Mouse (Mus musculus): Measurements from ENCODE around the gene Slpi.
"Not testable (repeated sequence)": the region's sequence is repeated elsewhere in the genome, so short reads cannot be mapped to it uniquely, and the experiment has no call there.

Gene Slpi

GRCm38 (mm10) chr2:164377478-164378426 lies 11.1 kb downstream of the Slpi start:
- DNase-seq = no peak

GRCm38 (mm10) chr2:164373187-164373586 lies 15.7 kb downstream of the Slpi start:
- no peak for DNase-seq

GRCm38 (mm10) chr2:164372408-164373053 lies 16.4 kb downstream of the Slpi start:
- no peak for DNase-seq

DNA sequence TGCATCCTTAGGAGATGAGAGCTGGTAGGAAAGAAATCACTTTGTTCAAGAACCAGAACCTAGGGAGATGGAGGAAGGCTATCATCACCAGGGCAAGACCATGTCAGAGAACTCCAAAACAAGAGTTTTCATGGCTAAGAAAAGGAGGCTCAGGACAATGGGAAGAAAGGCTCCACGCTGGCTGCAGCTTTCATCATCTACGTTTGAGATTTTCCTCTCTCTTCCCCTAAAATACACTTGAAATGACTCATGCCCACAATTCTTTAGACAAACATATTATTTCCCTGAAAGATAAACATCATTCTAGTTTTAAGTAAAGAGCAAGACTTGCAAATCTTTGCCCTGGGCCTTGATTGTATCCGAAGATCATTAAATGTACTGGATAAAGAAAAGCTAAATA lies 17.5 kb downstream of the Slpi start:
- no peak for DNase-seq

GRCm38 (mm10) chr2:164368620-164369105 lies 20.2 kb downstream of the Slpi start:
- no peak for DNase-seq

DNA sequence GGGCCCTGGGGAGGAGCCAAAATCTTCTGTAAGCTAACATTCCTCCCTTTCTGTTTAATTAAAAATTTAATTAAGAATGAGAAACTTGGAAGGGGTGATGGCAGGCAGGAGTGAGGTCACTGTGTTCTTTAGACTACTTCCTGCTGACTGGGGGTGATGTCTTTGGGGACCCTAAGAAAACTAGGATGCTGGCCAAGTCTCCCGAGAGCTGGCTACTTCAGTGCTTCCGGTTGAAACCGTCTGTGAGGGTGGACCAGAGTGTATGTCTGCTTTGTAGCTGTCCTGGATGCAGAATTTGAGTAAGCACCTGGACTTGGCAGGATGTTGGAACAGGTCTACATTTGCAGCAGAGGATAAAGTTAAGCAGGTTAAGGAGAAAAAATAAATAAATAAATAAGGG lies 21.9 kb downstream of the Slpi start:
- DNase-seq = peak in 1 of 2 experiments; percentile 2

DNA sequence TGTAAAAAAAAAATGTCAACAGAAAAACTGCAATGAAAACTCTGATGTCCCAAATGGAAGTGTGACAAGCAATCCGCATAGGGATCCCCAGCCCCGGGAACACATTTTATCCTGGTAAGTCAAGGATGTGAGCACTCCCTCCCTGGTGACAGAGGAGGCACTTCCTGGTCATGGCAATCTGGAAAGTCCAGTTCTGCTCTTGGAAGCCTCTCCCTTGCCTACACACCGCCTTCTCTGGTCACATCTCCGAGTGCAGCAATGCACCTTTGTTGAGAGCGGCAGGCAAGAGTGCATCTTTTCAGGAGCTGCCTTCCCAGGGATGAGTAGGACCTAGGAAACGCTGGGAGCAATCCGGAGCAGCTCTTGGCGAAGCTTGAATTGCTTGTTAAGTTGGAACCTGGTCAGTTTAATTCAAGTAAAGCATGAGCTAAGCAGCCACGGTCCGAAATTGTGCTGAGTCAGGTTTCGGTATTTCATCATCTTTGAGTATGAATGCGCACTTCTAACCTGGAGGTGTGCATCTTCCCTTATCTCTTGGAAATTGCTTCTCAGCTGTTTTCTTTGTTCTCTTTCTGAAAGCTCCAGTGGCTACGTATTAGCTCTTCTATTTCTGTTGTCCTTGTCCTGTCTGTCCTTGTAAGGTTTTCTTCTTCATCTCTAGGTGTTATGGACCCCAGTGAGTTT lies 27.8 kb downstream of the Slpi start:
- DNase-seq = no peak

- no peak for DNase-seq
Observed at GRCm38 (mm10) chr2:164359668-164360067, 29.2 kb downstream of the Slpi start.

DNA sequence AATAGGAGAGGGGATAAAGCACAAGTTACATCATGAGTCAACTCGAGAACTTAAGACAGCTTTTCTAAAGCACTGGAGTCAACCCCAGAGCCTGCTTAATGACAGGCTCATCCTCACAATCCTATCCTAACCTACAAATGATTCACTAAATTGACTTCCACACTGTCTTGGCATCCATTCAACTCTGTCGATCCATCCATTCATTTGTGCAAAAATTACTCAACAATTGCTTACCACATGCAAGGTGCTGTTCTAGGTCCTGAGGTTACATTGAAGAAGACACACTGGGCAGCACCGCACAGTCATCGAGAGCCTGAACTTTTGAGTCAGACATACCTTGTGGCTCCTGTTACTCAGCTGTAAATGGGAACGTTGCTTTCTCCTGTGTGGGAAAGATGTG lies 29.9 kb downstream of the Slpi start:
- DNase-seq = no peak

DNA sequence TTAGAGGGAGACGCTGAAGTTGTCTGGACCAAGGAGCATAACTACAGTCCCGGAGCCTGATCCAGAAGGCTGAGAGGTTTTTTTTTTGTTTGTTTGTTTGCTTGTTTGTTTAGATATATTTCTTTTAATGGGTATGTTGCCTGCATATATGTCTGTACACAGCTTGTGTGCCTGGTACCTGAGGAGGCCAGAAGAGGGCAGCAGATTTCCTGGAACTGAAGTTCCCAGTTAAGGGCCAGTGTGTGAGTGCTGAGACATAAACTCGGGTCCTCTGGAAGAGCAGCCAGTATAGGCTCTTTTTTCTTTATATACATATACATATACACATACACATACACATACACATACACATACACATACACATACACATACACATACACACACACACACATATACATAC lies 30.5 kb downstream of the Slpi start:
- DNase-seq = peak in 1 of 2 experiments; percentile 24

DNA sequence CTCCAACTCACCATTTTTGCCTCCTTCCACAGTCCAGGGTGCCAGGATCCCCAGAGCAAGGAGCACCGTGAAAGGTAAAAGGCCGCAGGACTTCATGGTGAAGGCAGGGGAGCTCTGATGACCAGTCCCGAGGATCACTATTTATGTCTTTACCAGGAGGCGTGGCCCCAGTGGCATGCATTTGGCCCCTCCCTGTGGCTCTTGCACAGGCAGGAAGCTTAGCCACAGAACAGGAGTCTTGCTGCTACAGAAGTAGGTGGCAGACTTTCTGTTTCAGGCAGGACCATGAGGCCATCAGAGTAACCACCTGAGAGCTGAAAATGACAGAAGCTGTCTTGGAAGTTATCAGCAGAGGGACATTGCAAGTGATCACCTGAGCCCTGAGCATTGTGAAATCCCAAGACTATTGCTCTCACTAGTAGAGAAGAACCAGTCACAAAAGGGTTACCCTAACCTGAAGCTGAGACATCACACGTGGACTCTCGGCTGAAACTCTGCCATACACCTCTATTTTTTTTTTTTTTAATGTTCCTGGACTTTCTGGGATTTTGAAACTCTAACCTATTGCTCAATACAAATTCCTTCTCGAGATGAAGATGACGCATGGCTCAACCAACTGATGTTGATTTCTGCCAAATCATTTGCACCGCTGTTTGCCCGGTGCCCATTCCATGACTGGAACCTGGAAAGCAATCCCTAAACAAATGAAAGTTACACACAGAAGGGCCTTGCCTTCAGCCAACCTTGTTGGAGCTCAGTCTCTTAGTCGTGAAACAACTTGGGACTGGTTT lies 32.5 kb downstream of the Slpi start:
- no peak for DNase-seq

- DNase-seq = no peak
Observed at GRCm38 (mm10) chr2:164353356-164353755, 35.5 kb downstream of the Slpi start.

DNA sequence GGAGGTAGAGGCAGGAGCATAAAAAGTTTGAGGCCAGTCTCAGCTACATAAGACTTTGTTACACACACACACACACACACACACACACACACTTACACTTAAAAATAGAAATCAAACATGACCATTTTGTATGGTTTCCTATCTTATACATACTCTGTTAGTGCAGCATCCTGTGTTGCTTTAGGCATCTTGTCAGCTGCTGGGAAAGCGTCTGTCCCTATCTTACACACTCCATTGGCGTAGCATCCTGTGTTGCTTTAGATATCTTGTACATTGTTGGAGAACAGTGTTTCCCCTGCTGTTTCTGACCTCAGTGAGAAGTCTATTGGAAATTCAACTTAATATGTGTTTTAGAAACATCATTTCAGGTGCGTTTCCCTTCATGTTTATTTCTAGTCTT lies 36.2 kb downstream of the Slpi start:
- no peak for DNase-seq

DNA sequence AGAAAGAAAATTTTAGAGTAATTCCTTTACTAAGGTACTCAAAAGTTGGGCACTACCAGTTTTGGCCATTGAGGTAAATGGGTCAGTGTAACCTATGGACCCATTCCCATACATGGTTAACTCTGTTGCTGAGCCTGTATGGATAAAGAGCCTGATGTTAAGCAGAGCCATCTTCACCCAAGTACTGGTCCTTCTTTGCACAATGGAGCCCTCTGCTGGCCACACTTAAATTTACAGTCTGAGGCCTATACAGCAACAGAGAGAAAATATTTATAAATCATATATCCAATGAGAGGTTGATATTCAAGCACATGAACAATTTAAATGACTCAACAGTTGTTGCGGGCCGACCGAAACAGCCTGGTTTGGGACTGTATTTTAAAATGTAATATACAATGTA lies 39.9 kb downstream of the Slpi start:
- peak; percentile 33 to 63 for DNase-seq

DNA sequence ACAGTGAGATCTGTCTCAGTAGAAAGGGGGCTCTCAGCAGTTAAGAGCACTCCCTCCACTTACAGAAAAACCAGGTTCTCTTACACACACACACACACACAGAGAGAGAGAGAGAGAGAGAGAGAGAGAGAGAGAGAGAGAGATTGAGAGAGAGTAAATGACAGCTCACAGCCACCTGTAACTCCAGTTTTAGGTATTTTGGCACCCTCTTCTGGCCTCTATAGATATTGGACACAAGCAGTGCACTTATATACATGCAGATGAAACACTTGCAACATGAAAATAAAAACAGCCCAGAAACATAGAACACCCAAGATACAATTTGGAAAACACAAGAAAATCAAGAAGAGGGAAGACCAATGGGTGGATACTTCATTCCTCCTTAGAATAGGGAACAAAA lies 41.2 kb downstream of the Slpi start:
- not testable (repeated sequence) for DNase-seq

GRCm38 (mm10) chr2:164343732-164344131 lies 45.2 kb downstream of the Slpi start:
- DNase-seq = not testable (repeated sequence)

DNA sequence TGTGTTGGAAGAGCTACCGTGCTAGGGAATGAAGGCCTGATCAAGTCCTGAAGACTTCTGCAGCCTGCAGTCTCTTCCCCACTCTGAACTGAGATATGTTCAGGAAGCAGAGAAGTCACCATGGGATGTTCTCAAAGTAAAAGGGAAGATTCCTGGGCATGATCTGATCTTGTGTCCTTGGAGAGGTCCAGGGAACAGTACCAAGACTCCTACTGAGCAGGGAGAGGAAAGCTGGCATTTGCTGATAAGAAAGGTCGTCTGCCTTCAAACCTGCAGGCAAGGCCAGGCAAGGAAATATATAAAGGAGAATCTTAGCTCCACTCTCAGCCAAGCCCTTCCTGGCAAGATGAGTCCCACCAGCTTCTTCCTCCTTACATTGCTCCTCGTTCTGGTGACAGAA lies 56.5 kb downstream of the Slpi start, which contains the start of gene Svs5:
Svs5 (plus strand) TSS at position 301 of the 400 bp plus-strand sequence.
- not testable (repeated sequence) for DNase-seq

- no peak for DNase-seq
Observed at GRCm38 (mm10) chr2:164320983-164321382, 67.9 kb downstream of the Slpi start.

DNA sequence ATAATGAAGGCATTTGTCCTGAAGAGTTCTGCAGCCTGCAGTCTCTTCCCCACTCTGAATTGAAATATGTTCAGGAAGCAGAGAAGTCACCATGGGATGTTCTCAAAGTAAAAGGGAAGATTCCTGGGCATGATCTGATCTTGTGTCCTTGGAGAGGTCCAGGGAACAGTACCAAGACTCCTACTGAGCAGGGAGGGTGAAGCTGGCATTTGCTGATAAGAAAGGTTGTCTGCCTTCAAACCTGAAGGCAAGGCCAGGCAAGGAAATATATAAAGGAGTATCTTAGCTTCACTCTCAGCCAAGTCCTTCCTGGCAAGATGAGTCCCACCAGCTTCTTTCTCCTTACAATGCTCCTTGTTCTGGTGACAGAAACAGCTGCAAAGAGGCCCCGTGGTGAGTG lies 72.4 kb downstream of the Slpi start, which contains the start of gene Svs6:
Svs6 (plus strand) TSS at position 301 of the 400 bp plus-strand sequence.
- not testable (repeated sequence) for DNase-seq

GRCm38 (mm10) chr2:164315460-164315859 lies 73.4 kb downstream of the Slpi start:
- not testable (repeated sequence) for DNase-seq

- DNase-seq = no peak
Observed at GRCm38 (mm10) chr2:164312599-164312998, 76.3 kb downstream of the Slpi start.

Data from cerebellum, postnatal 14 days (tissue).